Mouse (Mus musculus) MEL (cell line): ENCODE results near the gene Wnk3.
A peak's percentile ranks its signal among the peaks of the same experiment; 100 is the strongest.
"Not testable (repeated sequence)": the region's sequence is repeated elsewhere in the genome, so short reads cannot be mapped to it uniquely, and the experiment has no call there.

Experiments used
- CTCF ChIP-seq, 3 experiments: IDR thresholded peaks in 2 of 3; conservative IDR thresholded peaks in 1 of 3; 2 replicates each; pipeline ENCODE4 v1.5.1; 2011 to 2012; ENCODE audit warnings: low read length in 3 of 3, low read depth in 2 of 3, mild to moderate bottlenecking in 2 of 3, improper control_type of control experiment in 1 of 3, inconsistent platforms in 1 of 3, mixed read lengths in 1 of 3, moderate library complexity in 1 of 3; ENCODE audit not compliant: control insufficient read depth in 1 of 3, insufficient read depth in 1 of 3, poor library complexity in 1 of 3, severe bottlenecking in 1 of 3
- E2F4 ChIP-seq: IDR thresholded peaks from 2 replicates; pipeline ENCODE4 v1.6.1; 2011; ENCODE audit warnings: low read depth, low read length, improper control_type of control experiment, borderline replicate concordance
- HCFC1 ChIP-seq: IDR thresholded peaks from 2 replicates; pipeline ENCODE4 v1.6.1; 2012; ENCODE audit warnings: low read depth, mild to moderate bottlenecking, inconsistent platforms, low read length, improper control_type of control experiment, moderate library complexity
- MYC ChIP-seq: IDR thresholded peaks from 2 replicates; pipeline ENCODE4 v1.6.1; 2011; ENCODE audit warnings: low read depth, mild to moderate bottlenecking, low read length, improper control_type of control experiment, moderate library complexity
- TCF12 ChIP-seq: IDR thresholded peaks from 2 replicates; pipeline ENCODE4 v1.6.1; 2014; ENCODE audit warnings: low read depth, mild to moderate bottlenecking, inconsistent platforms, low read length, improper control_type of control experiment, moderate library complexity
- ZC3H11A ChIP-seq: IDR thresholded peaks from 2 replicates; pipeline ENCODE4 v1.6.1; 2012; ENCODE audit warnings: low read depth, mild to moderate bottlenecking, inconsistent platforms, low read length, improper control_type of control experiment
- ZNF384 ChIP-seq: IDR thresholded peaks from 2 replicates; pipeline ENCODE4 v1.6.1; 2012; ENCODE audit warnings: low read depth, mild to moderate bottlenecking, inconsistent platforms, low read length, improper control_type of control experiment

DNA sequence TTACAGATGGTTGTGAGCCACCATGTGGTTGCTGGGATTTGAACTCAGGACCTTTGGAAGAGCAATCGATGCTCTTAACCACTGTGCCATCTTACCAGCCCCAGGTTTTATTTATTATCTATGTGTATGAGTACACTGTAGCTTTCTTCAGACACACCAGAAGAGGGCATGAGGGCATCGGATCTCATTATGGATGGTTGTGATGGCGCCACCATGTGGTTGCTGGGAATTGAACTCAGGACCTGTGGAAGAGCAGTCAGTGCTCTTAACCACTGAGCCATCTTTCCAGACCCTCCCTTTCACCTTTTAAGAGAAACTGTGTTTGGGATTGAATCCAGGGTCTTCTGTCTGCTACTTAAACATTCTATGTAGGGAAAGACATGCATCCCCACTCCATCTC lies 24.7 kb upstream of the Wnk3 start:
- not testable (repeated sequence) for TF ChIP-seq E2F4, HCFC1, ZNF384, MYC, ZC3H11A, TCF12
- TF ChIP-seq CTCF (IDR thresholded peaks at IDR 0.05 in 2 of 3, conservative IDR thresholded peaks at IDR 0.05 in 1 of 3; ENCODE audit: control insufficient read depth in 1 of 3, insufficient read depth in 1 of 3, low read depth in 2 of 3, low read length in 3 of 3, poor library complexity in 1 of 3, severe bottlenecking in 1 of 3) = peak; percentile 24 to 60 (median 45); a peak in 5 of 6 replicates
